Mouse (Mus musculus): Measurements from ENCODE around the gene Ptges. TPM values are rescaled to one million over a fixed set of nuclear protein-coding genes. Genes with fewer than 3 reads are reported as not detected.

Gene Ptges
- polyA plus RNA-seq, 1 experiment = not detected

GRCm38 (mm10) chr2:30884852-30885373 lies 44.8 kb downstream of the Ptges start:
- no peak for TF ChIP-seq GATA1 (IDR thresholded peaks at IDR 0.05; ENCODE audit: low read length)

- TF ChIP-seq GATA1 (IDR thresholded peaks at IDR 0.05; ENCODE audit: low read length) = no peak
Observed at GRCm38 (mm10) chr2:30881215-30881614, 48.4 kb downstream of the Ptges start.

- TF ChIP-seq GATA1 (IDR thresholded peaks at IDR 0.05; ENCODE audit: low read length) = no peak
Observed at GRCm38 (mm10) chr2:30879481-30879880, 50.2 kb downstream of the Ptges start.

GRCm38 (mm10) chr2:30875621-30876432 lies 53.8 kb downstream of the Ptges start:
- no peak for TF ChIP-seq GATA1 (IDR thresholded peaks at IDR 0.05; ENCODE audit: low read length)

- no peak for TF ChIP-seq GATA1 (IDR thresholded peaks at IDR 0.05; ENCODE audit: low read length)
Observed at GRCm38 (mm10) chr2:30875096-30875495, 54.6 kb downstream of the Ptges start.

- no peak for TF ChIP-seq GATA1 (IDR thresholded peaks at IDR 0.05; ENCODE audit: low read length)
Observed at GRCm38 (mm10) chr2:30874445-30874844, 55.2 kb downstream of the Ptges start.

- TF ChIP-seq GATA1 (IDR thresholded peaks at IDR 0.05; ENCODE audit: low read length) = no peak
Observed at GRCm38 (mm10) chr2:30872669-30873068, 57.0 kb downstream of the Ptges start.

- TF ChIP-seq GATA1 (IDR thresholded peaks at IDR 0.05; ENCODE audit: low read length) = no peak
Observed at GRCm38 (mm10) chr2:30870863-30871262, 58.8 kb downstream of the Ptges start.

- no peak for TF ChIP-seq GATA1 (IDR thresholded peaks at IDR 0.05; ENCODE audit: low read length)
Observed at GRCm38 (mm10) chr2:30865426-30865825, 64.2 kb downstream of the Ptges start.

- no peak for TF ChIP-seq GATA1 (IDR thresholded peaks at IDR 0.05; ENCODE audit: low read length)
Observed at GRCm38 (mm10) chr2:30864968-30865381, 64.7 kb downstream of the Ptges start.

GRCm38 (mm10) chr2:30863574-30863973 lies 66.1 kb downstream of the Ptges start:
- TF ChIP-seq GATA1 (IDR thresholded peaks at IDR 0.05; ENCODE audit: low read length) = no peak

GRCm38 (mm10) chr2:30862081-30862480 lies 67.6 kb downstream of the Ptges start:
- no peak for TF ChIP-seq GATA1 (IDR thresholded peaks at IDR 0.05; ENCODE audit: low read length)

- TF ChIP-seq GATA1 (IDR thresholded peaks at IDR 0.05; ENCODE audit: low read length) = no peak
Observed at GRCm38 (mm10) chr2:30859782-30860181, 69.9 kb downstream of the Ptges start.

GRCm38 (mm10) chr2:30857076-30857475 lies 72.6 kb downstream of the Ptges start:
- TF ChIP-seq GATA1 (IDR thresholded peaks at IDR 0.05; ENCODE audit: low read length) = no peak

- TF ChIP-seq GATA1 (IDR thresholded peaks at IDR 0.05; ENCODE audit: low read length) = no peak
Observed at GRCm38 (mm10) chr2:30852771-30853313, 76.8 kb downstream of the Ptges start.

GRCm38 (mm10) chr2:30850581-30850980 lies 79.1 kb downstream of the Ptges start:
- no peak for TF ChIP-seq GATA1 (IDR thresholded peaks at IDR 0.05; ENCODE audit: low read length)

- TF ChIP-seq GATA1 (IDR thresholded peaks at IDR 0.05; ENCODE audit: low read length) = no peak
Observed at GRCm38 (mm10) chr2:30848184-30848583, 81.5 kb downstream of the Ptges start.
